Mouse (Mus musculus) kidney, postnatal 10 days (tissue): ENCODE results near the gene Scml4.
A peak's percentile ranks its signal among the peaks of the same experiment; 100 is the strongest.

Experiments
- DNase-seq: peaks from one replicate; pipeline ENCODE4 v3.0.0; 2021; ENCODE audit warnings: mixed read lengths

Scml4 gene

GRCm38 (mm10) chr10:42952046-42952420 lies 91.9 kb downstream of the Scml4 start:
- peak; percentile 77 for DNase-seq

- no peak for DNase-seq
Observed at GRCm38 (mm10) chr10:42953601-42954000, 93.4 kb downstream of the Scml4 start.

DNA sequence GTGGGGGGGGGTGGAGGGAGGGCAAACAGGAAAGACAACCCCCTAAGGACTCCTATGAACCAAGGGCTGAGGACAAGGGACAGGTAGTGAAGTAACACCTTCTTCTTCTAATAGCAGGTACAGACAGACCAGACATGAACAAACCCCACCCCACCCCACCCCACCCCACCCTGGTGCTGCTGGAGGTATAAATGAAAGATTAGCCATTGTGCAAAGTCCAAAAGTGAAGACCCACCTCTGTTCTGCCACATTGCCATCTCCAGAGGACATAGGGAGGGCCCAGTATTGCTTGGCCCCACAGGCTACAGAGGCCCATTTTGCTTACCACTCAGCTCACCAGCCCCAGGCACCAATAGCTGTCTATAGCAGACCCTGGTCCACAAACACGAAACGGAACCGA lies 95.0 kb downstream of the Scml4 start:
- no peak for DNase-seq

DNA sequence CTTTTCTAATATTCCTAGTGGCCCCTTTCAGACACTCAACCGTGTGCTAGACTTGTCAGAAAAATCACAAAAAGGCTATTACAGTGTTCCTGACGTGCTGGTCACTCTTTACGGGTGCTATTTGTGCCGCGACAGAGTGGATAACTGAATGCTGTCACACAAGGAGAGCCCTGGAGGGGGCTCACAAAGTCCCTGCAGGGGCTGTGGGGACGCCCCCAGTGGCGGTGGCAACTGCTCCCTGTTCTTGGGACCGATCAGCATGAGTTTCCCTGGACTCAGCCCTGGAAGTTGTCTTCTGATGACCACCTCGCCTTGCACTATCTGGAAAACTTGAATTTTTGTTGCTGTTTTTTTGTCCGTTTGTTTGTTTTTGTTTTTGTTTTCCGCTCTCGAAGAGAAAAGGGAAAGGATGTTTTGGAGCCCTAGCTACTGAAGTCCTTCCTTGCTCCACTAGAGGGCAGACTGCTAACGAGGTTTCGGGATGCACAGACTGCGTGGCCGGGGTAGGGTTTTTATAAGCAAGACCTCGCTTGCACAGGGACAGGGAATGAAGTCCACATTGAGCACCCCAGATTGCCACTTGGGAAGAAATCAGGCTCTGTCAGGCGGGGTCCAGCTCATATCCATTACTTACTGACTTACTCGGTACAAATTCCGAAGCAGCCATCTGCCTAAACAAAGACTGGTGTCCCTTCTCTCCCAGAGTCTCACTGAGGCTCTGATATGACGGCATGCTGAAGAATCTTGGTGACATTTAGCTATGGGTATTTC lies 97.9 kb downstream of the Scml4 start:
- peak; percentile 87 for DNase-seq

- DNase-seq, result no peak
Observed at GRCm38 (mm10) chr10:42958686-42959085, 98.5 kb downstream of the Scml4 start.

GRCm38 (mm10) chr10:42961771-42962170 lies 101.6 kb downstream of the Scml4 start:
- DNase-seq, result peak; percentile 55

DNA sequence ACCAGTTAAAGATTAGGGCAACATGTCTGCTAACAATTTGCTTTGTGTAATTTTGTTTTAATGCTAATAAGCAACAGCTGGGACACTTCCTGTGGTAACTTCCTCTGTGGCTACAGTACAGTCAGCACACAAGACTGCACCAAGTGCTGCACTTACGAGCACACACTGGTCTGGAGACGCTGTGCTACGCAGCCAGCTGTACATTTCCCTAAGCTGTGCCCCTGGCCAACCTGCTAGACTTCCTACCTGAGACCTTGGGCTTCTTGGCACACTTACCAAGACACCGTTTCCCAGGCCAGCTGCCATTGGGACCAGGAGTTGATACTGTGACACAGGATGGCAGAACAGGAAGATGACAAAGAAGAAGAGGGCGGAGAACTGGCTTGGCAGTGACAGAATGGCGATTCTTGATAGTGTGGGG lies 102.0 kb downstream of the Scml4 start:
- DNase-seq, result peak; percentile 52

DNA sequence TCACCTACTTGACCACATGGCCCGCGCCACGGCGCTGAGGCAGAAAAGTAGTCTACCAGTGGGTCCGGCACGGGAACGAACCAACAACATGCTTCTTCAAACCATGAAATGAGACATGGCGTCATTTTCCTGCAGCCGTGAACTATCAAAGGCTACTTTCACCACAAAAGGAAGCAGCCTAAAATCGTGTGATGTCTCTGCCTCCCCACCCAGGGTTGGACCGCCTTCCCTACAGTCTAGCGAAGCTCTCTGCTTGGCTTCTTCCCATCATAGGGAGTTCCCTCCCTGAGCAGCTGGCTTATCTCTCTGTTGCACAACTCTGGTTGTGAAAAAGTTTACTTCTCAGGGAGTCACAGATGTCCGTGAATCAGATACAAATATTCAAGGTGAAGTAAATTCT lies 102.5 kb downstream of the Scml4 start:
- peak; percentile 64 for DNase-seq

- no peak for DNase-seq
Observed at GRCm38 (mm10) chr10:42963061-42963460, 102.9 kb downstream of the Scml4 start.

GRCm38 (mm10) chr10:42968332-42968731 lies 108.2 kb downstream of the Scml4 start:
- no peak for DNase-seq

GRCm38 (mm10) chr10:42972504-42973172 lies 112.5 kb downstream of the Scml4 start:
- peak; percentile 88 for DNase-seq

DNA sequence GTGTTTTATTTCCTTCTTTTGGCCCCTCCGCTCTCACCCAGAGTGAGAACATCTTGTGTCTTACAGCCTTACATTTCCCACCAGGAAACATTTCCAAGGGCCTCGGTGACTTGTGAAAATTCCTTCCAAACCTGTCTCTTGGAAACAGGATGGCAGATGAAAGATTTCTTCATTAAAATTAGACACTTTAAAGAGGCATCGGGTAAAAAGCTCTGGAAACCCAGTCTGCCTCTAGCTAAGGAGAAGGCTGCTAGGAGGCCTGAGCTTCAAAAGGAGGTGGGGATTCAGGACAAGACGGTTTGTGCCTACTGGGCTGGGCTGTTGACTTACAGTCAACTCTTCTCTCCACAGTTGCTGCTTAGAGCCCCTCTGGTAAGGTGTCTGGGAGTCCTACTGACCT lies 113.4 kb downstream of the Scml4 start:
- no peak for DNase-seq

- no peak for DNase-seq
Observed at GRCm38 (mm10) chr10:42976577-42976976, 116.4 kb downstream of the Scml4 start.

GRCm38 (mm10) chr10:42978346-42978745 lies 118.2 kb downstream of the Scml4 start:
- no peak for DNase-seq

DNA sequence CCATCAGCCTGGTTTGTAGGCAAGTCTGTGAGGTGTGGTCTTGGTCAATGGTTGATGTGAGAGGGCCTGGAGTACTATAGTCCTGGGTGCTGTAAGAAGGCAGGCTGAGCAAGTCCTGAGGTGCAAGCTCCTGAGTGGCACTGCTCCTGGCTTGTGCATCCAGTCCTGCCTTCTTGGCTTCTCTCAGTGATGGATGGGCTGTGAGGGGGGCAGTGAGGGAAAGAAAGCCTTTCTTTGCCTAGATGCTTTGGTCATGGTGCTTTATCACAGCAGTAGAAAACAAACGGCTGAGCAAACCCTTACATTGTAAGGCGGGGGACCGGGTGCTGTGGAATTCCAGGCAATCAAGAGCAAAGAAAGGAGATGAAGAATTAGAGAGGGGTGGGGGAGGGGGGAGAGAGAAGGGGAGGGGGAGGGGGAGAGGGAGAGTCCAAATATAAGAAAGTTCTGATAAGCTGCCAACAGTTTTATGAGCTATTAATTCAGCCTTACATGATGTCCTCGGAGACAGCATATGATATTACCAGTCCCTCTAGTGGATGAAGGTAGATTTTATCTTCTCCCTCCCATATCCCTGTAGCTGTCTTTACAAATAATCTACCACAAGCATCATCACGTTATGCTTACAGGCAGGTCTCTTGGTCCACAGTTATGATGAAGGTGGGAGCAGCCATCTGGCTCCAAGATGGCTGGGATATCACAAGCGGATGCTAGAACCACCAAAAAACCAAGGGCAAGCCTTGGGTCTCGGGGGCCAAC lies 121.0 kb downstream of the Scml4 start:
- no peak for DNase-seq

DNA sequence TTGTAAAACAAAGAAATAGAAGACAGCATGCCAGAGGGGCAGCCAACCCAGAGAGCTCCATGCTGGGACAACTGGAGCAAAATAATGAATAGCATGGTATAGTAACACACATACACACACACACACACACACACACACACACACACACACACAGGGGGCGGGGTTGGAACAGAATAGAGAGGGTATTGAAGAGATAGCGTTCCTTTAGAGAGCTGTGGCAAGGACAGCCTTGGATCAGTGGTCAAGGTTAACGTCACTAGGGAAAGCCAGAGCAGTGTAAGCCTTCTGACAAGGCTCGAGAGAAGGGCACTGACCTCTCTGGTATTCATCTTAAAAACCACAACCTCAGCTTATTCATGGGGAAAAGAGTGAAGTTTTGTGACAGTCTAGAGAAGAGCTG lies 124.7 kb downstream of the Scml4 start:
- no peak for DNase-seq

GRCm38 (mm10) chr10:42987594-42988052 lies 127.5 kb downstream of the Scml4 start:
- peak; percentile 74 for DNase-seq

DNA sequence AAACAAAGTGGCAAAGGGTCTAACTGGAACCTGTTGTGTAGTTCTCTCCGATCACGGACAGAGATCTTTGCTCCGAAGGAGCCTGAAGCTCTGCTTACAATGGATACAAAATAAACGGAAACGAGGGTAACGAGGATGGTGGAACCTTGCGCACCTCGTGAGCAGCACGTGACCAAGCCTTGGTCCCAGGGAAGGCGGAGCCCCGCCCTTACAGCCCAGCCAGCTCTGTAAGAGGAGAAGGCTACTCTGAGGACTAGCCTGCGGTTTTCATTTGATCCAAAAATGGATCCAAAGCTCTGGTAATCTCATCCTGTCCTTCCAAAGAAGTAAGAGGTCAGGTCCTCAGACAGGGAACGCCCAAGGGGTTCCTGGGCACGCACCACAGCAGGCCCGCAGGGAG lies 128.5 kb downstream of the Scml4 start:
- DNase-seq, result no peak

- peak; percentile 73 for DNase-seq
Observed at GRCm38 (mm10) chr10:42989910-42990309, 129.7 kb downstream of the Scml4 start.

DNA sequence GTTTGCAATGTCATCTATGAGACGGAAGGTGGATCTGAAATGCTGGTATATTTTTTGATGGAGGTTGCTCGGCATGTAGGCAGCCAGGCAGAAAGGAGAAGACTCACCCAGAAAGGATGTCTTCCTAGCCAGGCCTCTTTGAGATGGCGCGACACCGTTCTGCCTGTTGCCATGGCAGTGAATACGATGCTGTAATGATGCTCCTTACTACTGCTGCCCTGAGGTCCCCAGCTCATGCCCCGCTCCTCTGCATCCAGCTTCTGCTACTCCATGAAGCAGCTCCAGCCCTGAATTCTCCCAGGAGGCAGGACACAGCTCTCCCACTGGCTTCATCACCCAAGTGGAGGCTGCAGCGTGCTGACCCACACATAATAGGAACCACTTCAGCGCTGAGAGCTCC lies 130.8 kb downstream of the Scml4 start:
- no peak for DNase-seq

DNA sequence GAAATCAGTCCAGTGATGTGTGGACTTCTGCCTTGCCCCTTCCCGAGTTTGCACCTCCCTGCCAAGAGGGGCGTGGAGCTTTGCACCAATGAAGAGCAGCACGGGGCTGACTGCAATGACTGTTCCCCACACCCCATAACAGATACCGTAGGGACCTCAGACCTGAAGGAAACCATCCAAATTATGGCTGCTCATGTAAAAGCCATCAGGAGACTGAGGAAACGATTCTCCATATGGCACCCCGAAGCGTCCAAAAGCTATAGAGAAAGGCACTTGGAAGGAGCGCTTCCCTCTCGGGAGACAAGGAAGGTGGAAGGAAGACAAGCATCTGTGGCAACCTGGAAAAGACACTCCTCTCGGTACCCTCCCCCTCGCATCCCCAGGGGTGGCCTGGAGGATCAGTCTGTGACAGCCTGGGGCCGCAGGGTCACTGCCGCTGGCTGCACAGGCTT lies 134.2 kb downstream of the Scml4 start:
- DNase-seq, result peak; percentile 56

DNA sequence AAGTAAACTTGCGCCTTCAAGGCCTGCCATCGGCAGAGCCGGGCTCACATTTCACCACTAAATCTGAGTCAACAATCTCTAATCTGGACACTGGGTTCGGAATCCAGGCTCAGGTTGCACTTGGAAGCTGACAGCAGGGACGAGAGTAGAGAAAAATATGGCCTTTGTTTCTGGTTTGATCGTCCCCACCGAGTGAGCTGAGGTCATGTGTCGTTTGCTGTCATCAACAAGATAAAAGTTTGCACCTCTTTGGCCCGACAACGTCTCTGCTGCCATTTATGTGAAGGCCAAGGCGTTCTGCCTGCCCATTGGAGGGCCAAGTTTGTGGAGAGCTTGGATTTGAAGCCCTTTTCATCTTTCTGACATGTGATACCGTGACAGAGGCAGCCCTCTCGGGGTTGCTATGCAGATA lies 135.3 kb downstream of the Scml4 start:
- no peak for DNase-seq

DNA sequence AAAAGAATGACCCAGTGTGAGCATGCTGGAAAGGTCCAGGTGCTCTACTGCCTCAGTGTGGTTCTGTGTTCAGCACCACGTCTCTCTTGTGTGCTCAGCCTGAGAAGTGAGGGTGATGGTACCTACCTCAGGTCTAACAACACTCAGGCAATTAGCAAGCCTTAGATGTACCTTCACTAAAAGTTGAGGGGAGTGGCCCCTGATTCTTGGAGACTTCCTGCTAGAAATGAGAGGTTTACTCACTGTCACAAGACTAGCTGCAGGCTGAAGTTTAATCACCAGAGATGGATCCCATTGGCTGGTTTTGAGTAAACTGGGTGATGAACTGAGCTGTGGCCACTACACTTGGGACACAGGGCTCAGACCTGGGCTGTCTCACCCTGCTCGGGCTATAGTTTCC lies 137.1 kb downstream of the Scml4 start:
- DNase-seq, result no peak

DNA sequence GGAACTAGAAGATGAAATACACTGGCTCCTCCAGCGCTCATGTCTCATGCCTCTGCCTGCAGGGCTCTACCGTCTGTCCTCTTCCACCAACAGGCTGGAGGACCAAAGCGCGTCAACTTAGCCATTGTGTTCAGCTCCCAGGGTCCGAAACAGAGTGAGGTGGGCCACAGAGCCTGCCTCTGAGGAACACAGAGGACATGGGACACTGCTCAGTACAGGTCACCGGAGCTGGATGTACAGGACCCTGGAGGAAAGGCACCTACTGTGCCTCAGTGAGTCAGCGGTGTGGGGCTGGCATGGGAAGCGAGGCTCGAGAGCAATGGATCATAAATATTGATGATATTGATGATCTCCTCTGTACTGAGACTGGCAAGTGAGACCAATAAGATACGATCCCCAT lies 139.2 kb downstream of the Scml4 start:
- no peak for DNase-seq
